Mouse (Mus musculus): ENCODE measurements at regions not wholly inside any gene's neighbourhood (a gene's known extent, or its start where the extent isn't known, plus 50 kb on each side); places are given as distances from the start of the nearest gene placed in this dataset.

- no peak for DNase-seq (ENCODE audit: low spot score in 2 of 2)
Observed at GRCm38 (mm10) chr1:60627786-60628453, 61.0 kb upstream of the Raph1 start.

DNA sequence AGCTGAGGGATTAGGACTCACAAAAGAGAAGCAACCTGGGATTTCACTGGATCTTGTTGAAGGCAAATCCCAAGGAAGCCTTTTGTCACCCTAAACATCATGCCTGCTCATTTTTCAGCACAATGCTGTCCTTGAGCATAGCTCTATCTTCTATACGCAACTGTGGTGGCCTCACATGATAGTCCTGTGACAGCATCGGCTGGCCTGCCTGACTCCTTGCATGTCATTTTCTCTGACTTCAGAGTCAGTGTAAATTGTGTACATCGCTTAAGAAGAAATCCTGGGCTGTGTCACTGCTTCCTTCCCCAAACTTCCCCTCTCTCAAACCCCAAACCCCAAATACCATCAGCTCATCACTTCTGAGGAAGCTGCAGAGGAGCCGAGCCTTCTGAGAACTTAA lies 60.5 kb upstream of the Raph1 start:
- DNase-seq (ENCODE audit: low spot score in 2 of 2), result no peak

GRCm38 (mm10) chr1:60625698-60626486 lies 59.0 kb upstream of the Raph1 start:
- peak in 1 of 2 experiments; percentile 12 for DNase-seq (ENCODE audit: low spot score in 2 of 2)

DNA sequence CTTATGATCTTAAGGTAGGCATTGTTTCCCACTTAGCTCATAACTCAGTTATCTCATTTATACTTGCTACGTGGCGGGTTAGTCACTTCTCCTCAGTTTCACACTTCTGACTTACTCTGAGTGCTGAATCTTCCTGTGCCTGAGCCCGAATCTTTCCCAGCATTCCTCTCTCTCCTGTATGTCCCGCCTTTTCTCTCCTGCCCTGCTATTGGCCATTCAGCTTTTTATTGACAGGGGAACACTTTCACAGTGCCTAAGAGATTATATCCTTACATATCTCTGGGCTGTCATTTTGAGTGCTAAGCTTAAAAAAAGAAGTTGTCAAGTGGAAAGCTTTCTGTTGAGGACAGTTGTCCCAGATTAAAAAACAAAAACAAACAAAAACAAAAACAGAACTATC lies 57.3 kb upstream of the Raph1 start:
- no peak for DNase-seq (ENCODE audit: low spot score in 2 of 2)

- no peak for DNase-seq (ENCODE audit: low spot score in 2 of 2)
Observed at GRCm38 (mm10) chr1:60623440-60624016, 56.6 kb upstream of the Raph1 start.

- DNase-seq (ENCODE audit: low spot score in 2 of 2), result no peak
Observed at GRCm38 (mm10) chr1:60621770-60622169, 54.9 kb upstream of the Raph1 start.

GRCm38 (mm10) chr1:60621064-60621726 lies 54.3 kb upstream of the Raph1 start:
- DNase-seq (ENCODE audit: low spot score in 2 of 2), result no peak

DNA sequence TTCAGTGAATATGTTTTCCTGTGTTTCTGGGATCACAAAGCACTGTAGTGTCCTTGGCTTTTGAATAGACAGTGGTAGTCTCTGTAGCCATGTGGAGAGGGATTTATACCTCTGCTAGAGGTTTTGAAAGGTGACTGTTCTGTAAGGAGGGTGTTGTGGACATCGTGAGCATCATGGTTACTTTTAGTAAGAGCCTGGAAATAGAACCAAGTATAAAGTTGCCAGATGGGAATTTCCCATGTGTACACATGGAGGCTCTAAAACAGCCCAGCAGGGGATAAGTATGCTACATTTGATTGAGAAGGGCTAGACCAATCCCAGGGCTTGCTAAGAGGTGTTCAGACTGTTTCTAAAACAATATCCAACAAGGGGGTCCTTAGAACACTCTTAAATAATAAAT lies 51.5 kb upstream of the Raph1 start:
- DNase-seq (ENCODE audit: low spot score in 2 of 2), result no peak

- no peak for DNase-seq (ENCODE audit: low spot score in 2 of 2)
Observed at GRCm38 (mm10) chr1:60616916-60617315, 50.0 kb upstream of the Raph1 start.
